Mouse (Mus musculus) retina, postnatal 1 day (tissue): ENCODE measurements around the gene Tpd52l2.
"Not testable (repeated sequence)": the region's sequence is repeated elsewhere in the genome, so short reads cannot be mapped to it uniquely, and the experiment has no call there.

Experiments used
- DNase-seq: peaks from one replicate; pipeline ENCODE4 v3.0.0-alpha.2; 2012

Tpd52l2 gene

GRCm38 (mm10) chr2:181487338-181488277, 9.3 kb upstream of the Tpd52l2 start:
- no peak for DNase-seq

GRCm38 (mm10) chr2:181491432-181492205, 5.3 kb upstream of the Tpd52l2 start:
- DNase-seq, result peak; percentile 29

DNA sequence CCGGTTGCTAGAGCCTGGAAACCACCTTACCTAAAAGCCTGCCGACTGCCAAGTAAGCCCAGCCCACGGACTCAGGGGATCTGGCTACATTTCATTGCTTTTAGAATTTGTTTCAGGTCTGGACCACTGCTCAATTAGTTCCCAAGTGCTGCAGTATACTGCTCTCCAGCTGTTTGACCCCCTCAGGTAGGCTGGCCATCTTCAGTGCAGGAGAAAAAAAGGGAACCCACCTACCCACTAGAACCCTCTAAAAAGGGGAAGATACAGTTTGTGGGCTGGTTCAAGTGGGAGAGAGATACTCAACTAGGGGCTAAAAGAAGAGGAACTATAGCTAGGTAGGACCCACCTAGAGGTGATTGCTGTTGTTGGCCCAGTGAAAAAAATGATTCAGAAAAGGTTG, 4.7 kb upstream of the Tpd52l2 start:
- DNase-seq, result no peak

DNA sequence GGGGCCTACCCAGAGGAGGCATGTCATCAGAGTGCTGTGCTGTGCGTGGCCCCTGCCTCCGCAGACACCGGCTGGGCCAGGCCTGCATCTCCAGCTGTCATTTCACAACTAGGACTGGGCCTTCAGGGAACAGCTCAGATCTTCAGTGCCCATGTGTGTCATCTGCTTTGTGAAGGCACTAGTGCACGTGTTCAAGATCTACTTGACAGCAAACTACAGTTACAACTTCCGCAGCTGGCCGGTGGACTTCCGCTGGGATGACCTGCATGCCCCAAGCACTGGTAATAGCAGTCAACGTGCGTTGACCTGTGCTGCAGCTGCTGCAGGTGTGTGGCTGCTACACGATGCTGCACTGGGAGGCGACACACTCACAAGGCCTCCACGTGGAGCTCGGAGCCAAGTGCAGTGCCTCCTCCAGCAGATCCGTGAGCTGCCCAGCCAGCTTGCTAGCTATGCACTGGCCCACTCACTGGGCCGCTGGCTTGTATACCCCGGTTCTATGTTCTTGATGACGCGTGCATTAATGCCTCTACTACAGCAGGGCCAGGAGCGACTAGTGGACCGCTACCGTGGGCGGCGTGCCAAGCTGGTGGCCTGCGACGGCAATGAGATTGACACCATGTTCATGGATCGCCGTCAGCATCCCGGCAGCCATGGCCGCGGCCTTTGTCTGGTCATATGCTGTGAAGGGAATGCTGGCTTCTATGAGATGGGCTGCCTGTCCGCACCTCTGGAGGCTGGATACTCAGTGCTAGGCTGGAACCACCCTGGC, 3.6 kb upstream of the Tpd52l2 start, which contains the start of gene Abhd16b:
Gene Abhd16b, plus strand, starts transcription at position 51 of the 772 bp plus-strand sequence.
- no peak for DNase-seq

- peak; percentile 12 for DNase-seq
Measured at GRCm38 (mm10) chr2:181494266-181494945, 2.5 kb upstream of the Tpd52l2 start.

- not testable (repeated sequence) for DNase-seq
Measured at GRCm38 (mm10) chr2:181495845-181496244, 1.1 kb upstream of the Tpd52l2 start.

- DNase-seq, result peak; percentile 70
Measured at GRCm38 (mm10) chr2:181496281-181496680, 661 bp upstream of the Tpd52l2 start.

GRCm38 (mm10) chr2:181497548-181497875, 570 bp downstream of the Tpd52l2 start:
- DNase-seq, result peak; percentile 73

DNA sequence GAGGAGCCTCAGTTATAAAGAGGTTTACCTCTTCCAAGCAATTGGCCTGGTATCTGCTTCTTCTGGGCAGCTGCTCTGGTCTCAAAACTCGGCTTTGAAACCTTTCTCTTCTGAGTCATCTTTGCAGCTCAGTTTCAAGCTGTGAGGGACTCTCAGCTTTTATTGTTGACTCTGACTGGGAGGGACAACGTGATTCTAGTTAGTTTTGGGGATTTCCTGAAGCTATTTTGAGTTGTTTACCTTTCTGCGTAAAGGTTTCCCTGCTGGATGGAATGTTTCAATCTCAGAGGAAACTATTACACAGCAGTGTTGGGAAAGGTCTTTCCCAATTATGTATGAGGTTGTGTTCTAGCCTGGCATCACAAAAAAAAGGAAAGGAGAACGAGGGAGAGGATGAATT, 1.7 kb downstream of the Tpd52l2 start:
- DNase-seq, result no peak

- DNase-seq, result no peak
Measured at GRCm38 (mm10) chr2:181509191-181509590, 12.2 kb downstream of the Tpd52l2 start.

GRCm38 (mm10) chr2:181511231-181511630, 14.3 kb downstream of the Tpd52l2 start:
- no peak for DNase-seq

DNA sequence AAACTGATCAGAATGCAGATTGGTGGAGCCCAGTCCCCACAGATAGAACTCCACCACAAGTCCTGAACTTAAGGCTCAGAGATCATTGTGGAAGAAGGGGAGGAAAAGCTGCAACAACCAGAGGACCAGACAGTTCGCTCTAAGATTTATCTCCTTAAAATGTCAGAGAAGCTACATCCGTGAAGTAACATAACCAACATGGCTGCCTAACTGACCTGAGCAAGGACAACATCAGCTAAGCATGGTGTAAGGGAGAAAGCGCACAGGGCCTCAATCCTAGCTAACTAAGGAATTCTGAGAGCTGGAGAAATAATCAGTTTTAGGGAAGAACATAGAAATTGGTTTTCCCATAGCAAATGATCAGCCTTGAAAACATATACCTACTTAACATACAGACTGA, 22.3 kb downstream of the Tpd52l2 start:
- peak; percentile 15 for DNase-seq

DNA sequence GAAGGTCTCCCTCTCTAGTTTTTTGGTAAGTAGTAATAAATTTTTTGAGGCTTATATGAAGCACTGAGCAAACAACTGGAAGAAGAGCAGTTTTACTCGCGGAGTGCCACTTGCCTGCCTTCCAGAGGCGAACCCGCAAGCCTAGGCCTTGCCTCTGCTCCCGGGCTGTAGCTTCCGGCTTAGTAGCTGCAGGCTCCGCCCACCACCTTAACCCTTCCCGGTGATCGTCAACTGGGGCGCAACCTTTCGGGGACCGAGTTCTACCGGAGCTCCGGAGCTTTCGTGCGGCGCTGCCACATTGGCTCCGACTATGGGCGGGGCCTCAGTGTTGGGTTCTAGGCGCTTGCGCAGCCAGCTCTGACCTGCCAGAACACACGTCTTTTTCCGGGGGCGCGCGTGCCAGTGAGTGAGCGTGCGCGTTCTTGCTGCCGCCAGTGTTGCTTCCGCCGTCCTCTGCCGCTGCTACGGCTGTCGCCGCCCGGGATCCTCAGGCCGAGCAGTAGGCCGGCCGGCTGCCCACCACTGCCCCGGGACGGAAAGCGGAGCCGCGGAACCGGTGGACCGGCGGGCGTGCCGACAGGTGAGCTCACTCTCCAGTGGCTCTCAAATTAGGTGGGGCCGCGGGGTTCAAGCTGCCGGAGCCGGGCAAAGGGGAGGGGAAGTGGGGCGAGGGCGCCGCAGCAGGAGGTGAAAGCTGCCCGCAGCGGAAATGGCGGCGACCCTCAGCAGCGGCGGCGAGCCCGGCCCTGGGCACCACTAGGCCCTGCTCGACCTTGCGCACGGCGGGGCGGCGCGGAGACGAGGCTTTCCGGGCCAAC, 23.4 kb downstream of the Tpd52l2 start, which contains the start of gene Dnajc5:
Gene Dnajc5, plus strand, starts transcription at position 368 of the 818 bp plus-strand sequence.
- peak; percentile 98 for DNase-seq

DNA sequence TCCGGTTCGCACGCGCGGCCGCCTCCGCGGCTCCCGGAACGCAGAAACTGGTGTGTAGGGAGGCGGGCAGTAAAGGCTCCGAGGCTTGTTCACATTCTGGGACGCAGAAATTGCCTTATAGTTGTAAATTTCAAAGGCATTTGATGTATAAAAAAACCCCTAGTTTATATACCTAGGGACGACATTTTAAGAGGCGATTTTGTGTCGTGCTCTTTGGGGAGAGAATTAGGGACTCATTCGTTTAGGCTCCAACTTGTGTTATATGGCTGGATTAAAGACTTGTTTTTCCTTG, 23.9 kb downstream of the Tpd52l2 start:
- DNase-seq, result no peak

GRCm38 (mm10) chr2:181521491-181521890, 24.5 kb downstream of the Tpd52l2 start:
- no peak for DNase-seq

DNA sequence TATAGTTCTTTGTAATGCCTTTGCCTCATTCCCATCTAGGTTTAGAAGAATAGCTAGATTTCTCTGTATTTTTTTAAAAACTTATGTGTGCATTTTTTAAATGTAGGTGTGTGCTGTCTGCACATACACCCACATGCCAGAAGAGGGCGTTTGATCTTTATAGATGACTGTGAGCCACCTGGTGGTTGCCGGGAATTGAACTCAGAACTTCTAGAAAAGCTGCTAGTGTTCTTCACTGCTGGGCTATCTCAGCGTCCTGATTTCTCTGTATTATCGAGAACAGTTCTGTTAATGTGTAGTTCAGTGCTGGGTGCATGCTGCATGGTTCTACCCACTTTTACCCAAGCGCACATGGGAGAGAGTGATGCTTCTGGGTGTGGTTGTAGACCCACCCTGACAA, 25.9 kb downstream of the Tpd52l2 start:
- peak; percentile 23 for DNase-seq

GRCm38 (mm10) chr2:181525526-181525925, 28.6 kb downstream of the Tpd52l2 start:
- no peak for DNase-seq

- DNase-seq, result no peak
Measured at GRCm38 (mm10) chr2:181529076-181529475, 32.1 kb downstream of the Tpd52l2 start.

DNA sequence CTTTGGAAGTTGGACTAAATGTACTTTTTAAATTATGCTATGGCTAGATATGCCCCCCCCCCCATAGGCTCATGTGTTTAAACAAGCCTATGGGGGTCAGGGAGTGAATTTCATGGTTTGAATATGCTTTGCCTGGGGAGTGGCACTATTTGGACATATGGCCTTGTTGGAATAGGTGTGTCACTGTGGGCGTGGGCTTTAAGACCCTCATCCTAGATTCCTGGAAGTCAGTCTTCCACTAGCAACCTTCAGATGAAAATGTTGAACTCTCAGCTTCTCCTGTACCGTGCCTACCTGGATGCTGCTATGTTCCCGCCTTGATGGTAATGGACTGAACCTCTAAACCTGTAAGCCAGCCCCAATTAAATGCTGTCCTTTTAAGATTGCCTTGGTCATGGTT, 35.6 kb downstream of the Tpd52l2 start:
- DNase-seq, result no peak

- no peak for DNase-seq
Measured at GRCm38 (mm10) chr2:181536410-181536809, 39.5 kb downstream of the Tpd52l2 start.

DNA sequence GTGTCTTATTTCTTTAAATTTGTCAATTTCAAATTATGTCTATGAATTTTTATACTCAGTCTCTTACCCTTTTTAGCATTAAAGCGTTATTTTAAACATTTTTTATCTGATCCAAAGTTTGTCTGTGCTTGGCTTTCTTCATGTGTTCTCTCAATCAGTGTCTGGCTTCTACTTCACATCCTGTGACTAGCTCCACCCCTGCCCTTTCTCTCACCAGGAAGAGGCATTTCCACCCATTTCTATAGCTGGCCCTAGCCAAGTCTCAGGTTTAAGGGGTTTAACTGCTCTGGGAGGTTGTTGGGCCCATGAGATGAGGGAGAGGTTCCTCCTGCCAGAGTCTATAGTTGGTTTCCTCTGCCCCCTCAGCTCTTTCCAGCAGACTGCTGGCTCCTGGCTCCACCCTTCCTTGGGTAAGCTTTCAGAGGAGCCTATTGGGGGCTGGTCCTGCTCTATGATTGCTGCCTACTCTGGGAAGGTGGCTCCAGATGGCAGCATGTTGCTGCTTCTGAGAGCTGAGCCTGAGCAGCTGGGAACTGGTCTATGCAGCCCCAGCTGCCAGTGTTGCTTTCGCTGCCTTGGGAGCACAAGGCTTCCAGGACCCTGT, 40.6 kb downstream of the Tpd52l2 start:
- DNase-seq, result peak; percentile 83
